Mouse (Mus musculus) kidney, postnatal 36 days (tissue): ENCODE data around the gene Dazap1.

Experiments used
- DNase-seq, 2 experiments: peaks; one replicate each; pipeline ENCODE4 v3.0.0; 2021 to 2022; ENCODE audit warnings: mixed read lengths in 2 of 2

The Dazap1 gene

GRCm38 (mm10) chr10:80250059-80250458 is 11.2 kb upstream of the Dazap1 start:
- DNase-seq = no peak

GRCm38 (mm10) chr10:80250573-80250972 is 10.7 kb upstream of the Dazap1 start:
- no peak for DNase-seq

DNA sequence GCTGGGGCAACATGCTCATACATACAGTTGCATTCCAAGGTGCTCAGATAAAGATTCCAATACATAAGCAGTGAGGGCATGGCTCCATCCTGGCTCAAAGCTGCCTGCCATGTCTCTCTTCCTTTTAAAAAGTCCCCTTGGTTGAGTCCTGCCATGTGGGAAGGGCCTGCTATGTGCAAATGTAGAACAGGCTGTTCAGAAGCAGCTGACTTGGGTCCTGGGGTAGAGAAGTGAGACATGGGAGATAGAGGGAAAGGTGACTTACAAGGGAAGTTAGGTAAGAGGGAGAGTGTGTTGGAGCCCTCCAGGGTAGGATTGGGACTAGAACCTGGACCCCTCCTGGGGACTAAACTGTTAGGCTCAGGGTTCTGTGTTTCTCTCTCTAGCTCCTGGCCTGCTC is 9.3 kb upstream of the Dazap1 start:
- DNase-seq = no peak

GRCm38 (mm10) chr10:80252493-80253274 is 8.6 kb upstream of the Dazap1 start:
- DNase-seq = no peak

GRCm38 (mm10) chr10:80253551-80253950 is 7.7 kb upstream of the Dazap1 start:
- no peak for DNase-seq

DNA sequence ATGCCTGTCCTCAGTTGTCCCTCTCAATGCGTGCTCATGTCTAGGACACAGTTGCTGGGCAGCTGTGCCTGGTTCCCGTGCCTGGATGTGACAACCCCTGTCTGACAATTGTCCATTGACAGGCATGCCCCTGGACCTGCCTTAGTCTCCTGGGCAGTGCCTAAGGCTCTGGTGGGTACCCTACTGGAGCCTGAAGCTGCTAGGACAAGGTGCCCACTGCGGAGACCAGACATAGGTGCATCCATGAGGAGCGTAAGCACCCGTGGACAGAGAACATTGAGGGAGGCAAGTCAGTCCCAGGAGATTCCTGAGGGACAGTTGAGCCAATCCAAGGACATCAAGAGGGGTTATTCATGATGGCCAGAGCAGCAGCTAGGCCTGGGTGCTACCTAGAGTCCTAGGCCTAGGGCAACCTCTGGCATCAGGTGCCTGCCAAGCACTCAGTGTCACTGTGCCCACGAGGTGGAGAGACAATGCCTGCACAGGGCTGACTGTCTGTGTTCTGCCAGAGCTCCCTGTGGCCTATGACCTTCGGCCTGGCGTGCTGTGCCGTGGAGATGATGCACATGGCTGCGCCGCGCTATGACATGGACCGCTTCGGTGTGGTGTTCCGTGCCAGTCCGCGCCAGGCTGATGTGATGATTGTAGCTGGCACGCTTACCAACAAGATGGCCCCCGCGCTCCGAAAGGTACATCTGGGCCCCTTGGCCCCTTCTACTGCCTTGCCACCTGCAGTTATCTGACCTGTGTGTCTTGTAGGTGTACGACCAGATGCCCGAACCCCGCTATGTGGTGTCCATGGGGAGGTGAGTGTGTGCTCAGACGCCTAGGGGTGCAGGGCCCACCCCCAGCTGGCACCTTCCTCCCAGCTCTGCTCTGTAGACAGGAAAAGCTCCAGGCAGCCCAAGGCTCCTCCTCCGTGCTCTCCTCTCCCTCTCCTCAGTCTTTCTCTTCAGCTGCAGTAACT is 6.7 kb upstream of the Dazap1 start:
- DNase-seq = no peak

DNA sequence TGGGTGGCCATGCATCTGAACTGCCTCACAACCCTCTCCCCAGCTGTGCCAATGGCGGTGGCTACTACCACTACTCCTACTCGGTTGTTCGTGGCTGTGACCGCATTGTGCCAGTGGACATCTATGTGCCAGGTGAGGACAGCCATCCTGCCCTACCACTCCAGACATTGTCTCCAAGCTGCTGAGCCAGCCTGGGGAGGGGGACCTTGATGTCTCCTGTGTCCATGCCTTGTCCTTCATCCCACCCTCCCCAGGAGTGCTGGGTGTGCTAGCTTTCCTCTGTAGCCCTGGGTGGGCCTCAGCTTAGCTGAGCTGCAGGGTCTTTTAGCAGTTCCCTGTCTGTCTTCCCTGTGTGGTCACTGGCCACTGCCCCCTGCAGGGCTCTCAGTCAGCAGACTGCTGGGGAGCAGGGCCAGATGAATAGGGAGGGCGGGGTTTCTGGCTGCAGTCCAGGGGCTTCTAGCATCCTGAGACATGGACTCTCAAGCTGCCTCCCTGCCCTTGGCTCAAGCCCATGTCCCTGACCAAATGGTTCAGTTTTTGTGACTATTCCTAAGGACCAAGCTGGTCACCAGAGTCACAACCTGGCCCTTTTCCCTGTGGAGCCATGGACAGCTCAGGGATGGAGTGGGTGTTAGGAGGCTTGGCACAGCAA is 5.3 kb upstream of the Dazap1 start:
- DNase-seq = peak in 1 of 2 experiments; percentile 78

- DNase-seq = no peak
Measured at GRCm38 (mm10) chr10:80257936-80258335, 3.4 kb upstream of the Dazap1 start.

DNA sequence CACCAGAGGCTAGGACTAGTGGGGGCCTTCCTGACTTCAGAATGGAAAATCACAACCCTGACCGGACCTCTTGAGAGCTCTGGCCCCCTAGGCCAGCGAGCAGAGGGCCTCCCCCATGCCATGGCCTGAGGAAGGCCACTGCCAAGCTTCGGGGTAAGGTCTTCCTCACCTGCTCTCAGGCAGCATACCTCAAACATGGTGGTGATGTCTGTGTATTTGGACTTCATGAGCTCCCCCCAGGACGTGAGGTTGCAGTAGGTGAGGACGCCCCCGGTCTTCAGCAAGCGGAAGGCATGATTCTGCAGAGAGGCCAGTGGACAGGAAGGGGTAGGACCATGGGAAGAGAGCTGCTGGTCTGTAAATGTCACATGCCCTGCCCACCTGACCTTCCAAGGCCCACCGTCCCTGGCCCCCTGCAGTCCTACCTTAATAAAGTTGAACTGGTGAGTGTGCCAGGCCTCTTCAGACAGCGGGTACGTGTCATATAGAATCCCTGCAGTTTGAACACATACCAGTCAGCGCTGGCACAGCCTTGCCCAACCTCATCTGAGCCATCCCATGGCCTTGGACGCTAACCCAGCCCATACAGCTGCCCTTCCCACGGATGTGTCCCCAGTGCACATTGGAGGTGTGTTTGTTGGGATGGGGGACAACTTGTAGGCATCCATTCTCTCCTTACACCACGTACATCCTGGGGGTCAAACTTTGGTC is 2.4 kb upstream of the Dazap1 start:
- no peak for DNase-seq

DNA sequence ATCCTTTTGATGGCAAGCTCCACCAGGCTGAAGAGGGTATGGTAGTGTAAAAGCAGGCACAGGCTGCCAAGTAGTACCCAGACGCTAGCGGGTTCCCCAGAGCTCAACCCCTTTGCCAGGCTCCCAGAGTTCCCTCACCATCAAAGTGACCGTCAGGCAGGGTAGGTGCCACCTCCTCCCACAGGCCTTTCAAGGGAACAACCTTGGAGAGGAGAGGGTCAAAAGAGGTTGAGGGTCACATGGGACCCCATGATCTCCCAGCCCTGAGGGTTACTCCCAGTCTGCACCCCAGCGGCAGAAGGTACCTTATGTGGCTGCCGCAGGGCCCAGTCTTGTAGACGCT is 1.9 kb upstream of the Dazap1 start:
- DNase-seq = no peak

DNA sequence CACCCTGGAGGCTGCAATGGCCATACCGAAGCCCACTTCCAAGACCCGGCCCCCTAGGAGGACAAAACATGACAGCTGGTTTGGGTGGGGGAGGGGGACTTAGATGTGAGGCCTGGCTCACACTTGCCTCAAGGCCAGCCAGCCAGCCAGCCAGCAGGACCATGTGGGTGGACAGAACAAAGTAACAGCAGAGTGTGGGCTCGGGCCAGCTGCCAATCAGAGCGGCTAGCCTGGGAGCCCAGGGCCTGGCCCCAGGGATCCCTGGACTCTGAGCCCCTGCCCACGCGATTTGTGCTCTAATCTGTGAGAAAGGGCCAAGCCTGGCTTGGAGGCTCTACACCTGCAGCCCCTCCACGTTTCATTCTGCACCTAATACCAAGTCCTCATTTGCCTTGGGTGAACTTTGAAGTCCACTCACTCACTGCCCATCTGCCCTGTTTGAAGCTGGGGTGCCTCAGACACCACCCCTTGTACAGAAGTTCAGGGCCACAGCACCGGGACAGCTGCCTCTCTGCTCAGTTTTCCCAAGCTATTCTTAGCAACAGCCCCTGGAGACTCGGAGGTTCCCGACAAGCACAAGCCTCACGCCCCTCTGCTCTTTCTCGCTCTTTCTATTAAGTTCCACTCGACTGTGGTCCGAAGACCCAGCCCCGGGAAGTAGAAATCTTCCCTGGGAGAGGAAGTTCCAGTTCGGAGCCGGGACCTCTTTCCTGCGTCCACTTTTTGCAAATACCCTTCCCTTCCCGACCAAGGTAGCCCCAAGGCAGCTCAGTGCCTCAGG is 1.2 kb upstream of the Dazap1 start:
- DNase-seq = peak; percentile 88 to 91

DNA sequence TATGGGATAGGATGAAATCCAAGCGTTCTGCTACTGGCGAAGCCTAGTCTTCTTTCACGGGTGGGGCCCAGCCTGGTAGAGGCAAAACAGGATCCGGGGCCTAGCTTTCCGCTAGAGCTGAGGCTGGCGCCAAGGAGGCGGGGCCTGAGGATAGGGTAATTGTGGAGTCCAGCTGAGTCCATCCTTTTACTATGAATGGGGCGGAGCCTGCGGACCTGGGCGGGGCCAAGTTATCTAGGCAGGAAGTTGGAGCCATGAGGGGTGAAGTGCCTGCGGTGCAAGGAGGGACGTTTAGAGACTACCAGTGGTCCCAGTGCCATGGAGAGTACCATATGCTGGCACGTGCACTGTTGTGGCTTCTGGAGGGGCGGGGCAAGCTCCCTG is 291 bp downstream of the Dazap1 start:
- peak; percentile 100 for DNase-seq

GRCm38 (mm10) chr10:80262169-80262568 is 883 bp downstream of the Dazap1 start:
- DNase-seq = no peak

DNA sequence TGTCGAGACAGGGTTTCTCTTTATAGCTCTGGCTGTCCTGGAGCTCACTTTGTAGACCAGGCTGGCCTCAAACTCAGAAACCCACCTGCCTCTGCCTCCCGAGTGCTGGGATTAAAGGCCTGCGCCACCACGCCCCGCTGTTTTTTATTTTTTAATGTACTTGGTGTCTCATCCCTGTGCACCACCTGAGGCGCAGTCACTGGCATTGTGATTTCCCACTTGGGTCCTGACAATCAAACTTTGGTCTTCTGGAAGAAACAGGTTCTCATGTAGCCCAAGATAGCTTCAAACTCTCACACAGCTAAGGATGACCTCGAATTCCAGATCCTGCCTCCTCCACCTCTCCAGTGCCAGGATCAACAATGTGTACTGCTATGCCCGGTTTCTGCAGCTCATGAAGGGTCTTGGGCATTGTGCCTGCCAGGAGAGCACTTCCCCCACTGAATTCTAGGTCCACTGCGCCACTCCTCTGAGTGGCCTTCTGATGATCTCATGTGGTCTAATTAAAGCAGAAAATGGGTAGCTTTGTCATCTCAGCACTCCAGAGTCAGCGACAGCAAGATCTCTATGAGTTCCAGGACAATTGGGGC is 1.6 kb downstream of the Dazap1 start:
- no peak for DNase-seq

- DNase-seq = peak; percentile 100
Measured at GRCm38 (mm10) chr10:80264341-80265148, 3.3 kb downstream of the Dazap1 start.

DNA sequence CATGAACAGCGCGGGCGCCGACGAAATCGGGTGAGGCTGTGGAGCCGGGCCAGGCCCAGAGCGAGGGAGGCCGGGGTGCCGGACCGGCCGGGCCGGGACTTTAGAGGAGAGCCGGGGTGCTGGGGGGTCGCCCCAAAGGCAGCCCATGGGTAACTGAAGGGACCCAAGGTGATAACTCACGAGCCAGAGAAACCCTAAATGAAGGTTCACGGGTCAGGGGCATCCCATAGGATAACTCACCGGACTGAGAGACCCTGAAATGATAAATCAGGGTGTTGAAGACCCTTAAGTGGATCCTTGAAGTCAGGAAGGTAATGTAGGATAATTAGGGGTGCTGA is 3.8 kb downstream of the Dazap1 start:
- no peak for DNase-seq

DNA sequence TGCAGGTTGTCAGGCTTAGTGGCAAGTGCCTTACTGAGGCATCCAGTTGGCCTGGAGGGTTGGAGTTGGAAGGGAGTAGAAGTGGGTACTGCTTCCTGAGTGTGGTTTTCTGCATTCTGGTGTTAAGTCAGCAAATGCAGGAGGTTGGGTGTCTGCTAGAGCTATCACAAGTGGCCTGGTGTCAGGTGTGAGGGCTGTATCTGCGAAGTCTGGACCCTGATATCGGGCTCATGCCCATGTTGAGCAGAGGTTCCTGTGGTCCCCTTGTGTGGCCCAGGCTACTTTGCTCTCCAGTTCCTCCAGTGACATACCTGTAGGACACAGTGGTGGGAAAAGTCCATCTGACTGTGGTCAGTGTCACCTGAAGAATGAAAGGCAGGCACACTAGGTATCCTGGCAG is 8.8 kb downstream of the Dazap1 start:
- no peak for DNase-seq

- peak; percentile 79 to 85 for DNase-seq
Measured at GRCm38 (mm10) chr10:80270734-80271181, 9.5 kb downstream of the Dazap1 start.

GRCm38 (mm10) chr10:80271186-80271843 is 10.0 kb downstream of the Dazap1 start:
- no peak for DNase-seq
